Mouse (Mus musculus) 416B (cell line): ENCODE measurements around the gene Smox.
"Not testable (repeated sequence)": the region's sequence is repeated elsewhere in the genome, so short reads cannot be mapped to it uniquely, and the experiment has no call there.

Source experiments
- DNase-seq: peaks from one replicate; pipeline ENCODE4 v3.0.0; 2011; ENCODE audit warnings: low read depth

Smox gene

DNA sequence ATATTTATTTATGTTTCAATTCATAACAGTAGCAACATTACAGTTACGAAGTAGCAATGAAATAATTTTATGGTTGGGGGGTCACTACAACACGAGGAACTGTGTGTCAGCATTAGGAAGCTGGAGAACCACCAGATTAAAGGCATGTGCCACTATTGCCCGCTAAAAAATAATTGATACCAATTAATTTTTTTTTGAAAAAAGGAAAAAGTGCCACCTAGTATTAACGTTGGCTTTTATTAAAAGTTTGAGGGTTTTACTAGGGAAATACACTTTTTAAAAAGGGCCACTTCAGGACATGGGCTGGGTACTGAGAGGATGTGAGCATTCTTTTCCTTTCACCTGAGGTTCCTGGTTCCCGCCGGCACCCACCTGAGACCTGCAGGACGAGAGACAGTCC, at the start of gene Smox:
Gene Smox (plus strand): TSS at position 301 of the 400 bp plus-strand sequence.
- no peak for DNase-seq

GRCm38 (mm10) chr2:131443084-131443890, 48.0 kb upstream of the Smox start:
- peak; percentile 74 for DNase-seq

- no peak for DNase-seq
Measured at GRCm38 (mm10) chr2:131443891-131444190, 47.5 kb upstream of the Smox start.

DNA sequence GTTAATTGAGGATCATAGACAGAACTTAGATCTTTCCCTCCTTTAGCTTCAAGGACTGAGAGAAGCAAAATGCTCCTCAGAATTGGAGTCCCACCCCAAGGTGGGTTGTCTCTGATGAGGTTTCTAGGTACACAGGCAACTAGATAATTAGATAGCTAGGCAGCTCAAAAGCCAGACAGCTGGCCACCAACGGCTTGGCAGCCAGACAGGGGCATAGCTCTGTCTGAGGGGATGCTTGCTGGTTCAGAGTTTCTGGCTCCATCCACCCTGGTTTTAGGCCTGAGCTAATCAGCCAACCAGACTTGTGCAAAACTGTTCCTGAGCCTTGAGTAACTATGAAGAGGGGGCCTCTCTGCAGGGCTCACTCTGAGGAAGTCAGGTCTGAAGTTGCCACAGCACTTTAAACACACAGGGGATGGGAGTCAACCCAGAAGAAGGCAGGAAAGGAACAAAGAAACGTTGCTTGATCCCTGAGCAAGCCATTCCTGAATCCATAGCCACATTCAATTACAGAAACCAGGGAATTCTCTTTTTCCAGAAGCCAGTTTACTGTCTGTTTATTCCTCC, 44.8 kb upstream of the Smox start:
- DNase-seq = no peak

DNA sequence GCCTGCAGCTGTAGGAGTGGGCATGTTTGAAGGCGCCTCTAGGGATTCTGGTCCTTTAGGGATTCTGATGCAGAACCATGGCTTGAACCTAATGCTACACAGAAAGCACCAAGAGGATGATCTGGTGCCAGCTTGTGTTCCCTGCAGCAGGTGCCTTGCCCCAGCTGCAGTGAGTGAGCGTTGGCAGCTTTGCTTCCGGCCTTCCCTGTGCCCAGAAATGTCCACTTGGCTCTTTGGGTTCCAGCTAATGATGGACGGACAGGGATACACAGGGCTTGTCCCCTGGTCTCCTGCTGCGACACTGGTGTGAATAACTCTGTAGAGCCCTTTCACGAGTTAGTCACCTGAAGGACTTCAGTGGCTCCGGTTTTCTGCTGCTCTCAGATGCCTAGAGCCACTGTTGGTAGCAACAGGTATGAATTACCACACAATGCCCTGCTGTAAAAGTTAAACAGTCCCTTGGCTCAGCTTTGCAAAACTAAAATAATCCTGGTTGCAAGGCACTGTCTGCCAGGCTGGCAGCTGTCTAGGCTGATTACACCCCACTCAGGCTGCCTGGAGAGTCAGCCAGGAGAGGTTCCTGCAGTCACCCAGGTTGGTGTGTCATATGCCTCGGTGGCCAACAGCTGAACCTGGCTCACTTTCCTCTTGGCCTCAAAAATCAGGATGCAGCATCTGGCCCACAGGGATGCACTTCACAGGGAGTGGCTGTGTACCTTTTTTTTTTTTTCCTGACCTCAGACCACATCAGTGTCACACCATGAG, 43.5 kb upstream of the Smox start:
- no peak for DNase-seq

DNA sequence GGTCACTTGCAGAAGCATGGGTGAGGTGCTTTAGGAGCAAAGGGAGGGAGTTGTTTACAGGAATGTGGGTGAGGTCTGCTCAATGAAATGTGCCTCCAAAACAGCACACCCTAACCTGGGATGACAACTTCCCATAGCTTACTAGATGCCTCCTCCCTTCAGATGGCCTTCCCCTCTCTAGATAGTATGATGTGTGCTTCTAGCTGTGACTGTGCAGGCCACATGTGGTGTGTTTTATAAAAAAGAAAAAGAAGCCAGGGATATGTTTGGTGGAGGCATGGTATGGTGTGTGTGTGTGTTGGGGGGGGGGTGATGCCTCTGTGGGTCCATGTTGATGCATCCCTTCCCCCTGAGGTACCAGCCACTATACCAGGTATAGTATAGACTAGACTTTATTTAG, 42.9 kb upstream of the Smox start:
- DNase-seq = no peak

DNA sequence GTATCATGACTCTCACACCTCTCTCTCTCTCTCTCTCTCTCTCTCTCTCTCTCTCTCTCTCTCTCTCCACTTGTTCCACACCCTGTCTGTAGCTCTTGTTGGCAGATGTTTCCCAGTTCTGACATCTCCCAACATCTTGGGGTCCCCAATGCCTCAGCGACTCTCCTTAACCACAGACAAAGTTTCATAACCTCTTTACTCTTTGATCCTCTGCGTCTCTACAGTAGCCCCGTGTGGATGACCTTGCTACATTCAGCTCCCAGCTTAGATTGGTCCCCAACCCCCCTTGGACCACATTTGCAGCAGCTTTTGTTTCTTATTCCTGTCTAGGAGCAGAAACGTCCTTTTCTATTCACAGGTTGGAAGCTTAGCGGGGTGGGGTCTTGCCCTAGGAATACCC, 41.6 kb upstream of the Smox start:
- DNase-seq = no peak

DNA sequence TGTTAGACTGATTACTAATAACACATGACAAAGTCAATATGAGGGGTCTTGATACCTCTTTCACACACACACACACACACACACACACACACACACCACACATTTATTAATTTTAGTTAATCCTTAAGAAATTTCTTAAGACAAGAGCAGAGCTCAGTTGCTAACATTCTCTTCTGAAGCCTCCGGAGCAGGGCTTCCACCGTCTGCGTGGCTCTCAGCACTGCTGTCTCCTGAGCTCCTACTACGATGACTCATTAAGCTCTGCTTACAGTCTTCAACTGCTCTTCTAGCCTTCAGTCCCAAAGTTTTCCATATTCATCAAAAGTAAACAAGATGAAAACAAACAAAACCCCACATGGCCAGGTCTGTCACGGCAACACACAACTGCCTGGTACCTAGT, 40.8 kb upstream of the Smox start:
- no peak for DNase-seq

DNA sequence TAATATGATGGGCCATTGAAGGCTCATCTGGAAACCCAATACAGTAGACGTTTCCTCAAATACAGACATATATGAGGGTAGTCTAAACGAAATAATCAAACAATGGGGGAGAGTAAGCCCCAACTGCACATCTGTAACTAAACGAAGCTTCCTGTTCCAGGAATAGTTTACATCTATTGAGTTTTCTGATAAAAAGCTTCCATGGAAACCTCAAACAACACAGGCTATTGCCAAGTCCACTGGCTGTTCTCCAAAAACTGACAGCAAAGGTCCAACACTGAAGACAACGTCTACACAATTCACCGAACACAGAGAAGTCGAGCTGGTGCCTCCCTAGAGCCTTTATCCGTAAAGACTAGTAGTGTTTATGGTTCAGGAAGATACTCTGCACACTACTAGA, 33.6 kb upstream of the Smox start:
- DNase-seq = no peak

- DNase-seq = no peak
Measured at GRCm38 (mm10) chr2:131460946-131461682, 30.2 kb upstream of the Smox start.

- no peak for DNase-seq
Measured at GRCm38 (mm10) chr2:131462991-131463390, 28.3 kb upstream of the Smox start.

GRCm38 (mm10) chr2:131464147-131464546, 27.1 kb upstream of the Smox start:
- DNase-seq = no peak

GRCm38 (mm10) chr2:131466732-131467131, 24.6 kb upstream of the Smox start:
- no peak for DNase-seq

DNA sequence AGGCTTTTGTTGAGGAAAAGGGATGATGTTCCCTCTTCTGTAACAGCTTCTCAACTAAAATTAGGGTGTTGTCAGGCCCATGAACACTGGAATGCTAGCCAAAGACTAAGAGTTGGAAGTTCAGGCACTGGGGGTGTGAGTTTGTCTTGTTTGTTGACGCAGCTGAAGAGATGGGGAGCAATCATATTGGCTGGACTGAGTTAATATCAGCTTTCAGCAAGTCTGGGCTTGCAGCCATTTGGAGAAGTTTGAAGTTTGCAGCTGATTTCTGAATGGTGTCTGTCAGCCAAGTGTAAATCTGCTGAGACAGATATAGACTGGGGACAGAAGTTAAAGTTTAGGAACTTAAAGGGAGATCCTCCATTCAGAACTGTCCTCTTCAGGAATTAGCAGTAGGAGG, 21.4 kb upstream of the Smox start:
- no peak for DNase-seq

- no peak for DNase-seq
Measured at GRCm38 (mm10) chr2:131473749-131474148, 17.5 kb upstream of the Smox start.

- DNase-seq = not testable (repeated sequence)
Measured at GRCm38 (mm10) chr2:131477105-131477504, 14.2 kb upstream of the Smox start.

DNA sequence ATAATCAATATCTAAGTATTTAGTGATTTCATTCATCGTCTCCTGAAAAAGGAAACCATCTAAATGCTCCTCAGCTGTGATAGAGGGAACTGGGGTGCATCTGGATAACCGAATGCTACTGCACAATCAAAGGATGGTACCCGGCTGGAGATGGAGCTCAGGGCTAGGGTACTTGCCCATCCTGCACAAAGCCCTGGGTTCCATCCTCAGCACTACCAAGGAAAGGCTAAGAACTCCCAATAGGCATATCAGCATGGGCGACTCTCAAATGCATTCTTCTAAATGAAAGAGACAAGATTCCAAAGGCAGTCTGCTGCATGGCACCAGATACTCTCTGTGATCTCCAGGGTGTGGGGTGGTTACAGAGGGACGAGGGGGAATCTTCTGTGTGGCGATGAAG, 13.4 kb upstream of the Smox start:
- DNase-seq = no peak

DNA sequence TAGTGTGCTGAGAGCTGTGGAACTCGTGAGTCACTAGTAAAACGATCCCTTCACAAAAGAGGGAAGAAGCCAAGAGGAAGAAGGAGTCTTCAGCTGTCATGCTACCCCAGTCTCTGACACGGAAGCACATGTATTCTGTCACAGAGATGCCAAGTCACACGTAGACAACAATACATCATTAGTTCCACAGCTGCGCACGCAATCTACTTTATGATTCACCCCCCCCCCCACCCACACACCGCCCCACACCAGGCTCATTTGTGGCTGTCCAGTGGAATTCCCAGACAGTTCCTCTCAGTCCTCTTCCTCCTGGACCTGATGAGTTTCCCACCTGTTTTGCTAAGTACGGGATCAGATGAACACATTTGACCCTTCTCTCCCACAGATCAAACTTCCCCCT, 12.9 kb upstream of the Smox start:
- peak; percentile 28 for DNase-seq

GRCm38 (mm10) chr2:131478916-131479315, 12.4 kb upstream of the Smox start:
- peak; percentile 35 for DNase-seq

DNA sequence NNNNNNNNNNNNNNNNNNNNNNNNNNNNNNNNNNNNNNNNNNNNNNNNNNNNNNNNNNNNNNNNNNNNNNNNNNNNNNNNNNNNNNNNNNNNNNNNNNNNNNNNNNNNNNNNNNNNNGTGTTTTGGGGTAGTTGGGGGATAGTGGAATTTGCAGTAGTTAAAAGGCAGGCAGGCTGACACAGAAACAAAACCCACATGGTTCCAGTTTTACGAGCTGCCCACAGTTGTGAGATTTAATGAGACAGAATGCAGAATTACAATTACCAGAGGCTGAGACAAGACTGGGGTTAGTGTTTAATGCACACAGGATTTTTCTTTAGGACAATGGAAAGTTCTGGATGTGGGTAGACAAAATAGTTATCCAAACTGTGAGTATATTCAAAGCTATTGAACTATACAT, 9.6 kb upstream of the Smox start:
- DNase-seq = no peak

GRCm38 (mm10) chr2:131482478-131482877, 8.8 kb upstream of the Smox start:
- DNase-seq = no peak

GRCm38 (mm10) chr2:131483562-131483961, 7.7 kb upstream of the Smox start:
- no peak for DNase-seq

GRCm38 (mm10) chr2:131484182-131484581, 7.1 kb upstream of the Smox start:
- no peak for DNase-seq
